Mouse (Mus musculus) embryonic facial prominence, embryonic 11.5 days (tissue): Measurements from ENCODE around the gene Hnrnpdl. TPM values are rescaled to one million over a fixed set of nuclear protein-coding genes. Genes with fewer than 3 reads are reported as not detected.
A peak's percentile ranks its signal among the peaks of the same experiment; 100 is the strongest.

Source experiments
- ATAC-seq: fragments of 200-750 bp; cut with Nextera tagmentation; replicated peaks from 2 replicates; pipeline ENCODE4 v1.8.0; 2017; ENCODE audit warnings: low read depth; ENCODE audit not compliant: insufficient number of reproducible peaks, low FRiP score, low TSS enrichment
- DNase-seq: peaks from one replicate; pipeline ENCODE4 v3.0.0-alpha.2; 2015; ENCODE audit warnings: low spot score
- H3K27ac ChIP-seq: fragments of 300-500 bp; sonication (generic); replicated peaks from 2 replicates; pipeline ENCODE4 v1.5.1; 2014; ENCODE audit warnings: mild to moderate bottlenecking, low read depth, low read length, control low read depth
- H3K27me3 ChIP-seq: fragments of 300-500 bp; sonication (generic); 2 replicates; pipeline ENCODE4 v1.6.1; 2014; ENCODE audit warnings: mild to moderate bottlenecking, low read length, moderate library complexity, mixed read lengths; ENCODE audit not compliant: control insufficient read depth, insufficient read depth
- H3K36me3 ChIP-seq: fragments of 300-500 bp; sonication (generic); replicated peaks from 2 replicates; pipeline ENCODE4 v1.6.1; 2014; ENCODE audit warnings: low read depth, mild to moderate bottlenecking, low read length, moderate library complexity, mixed read lengths; ENCODE audit not compliant: control insufficient read depth, insufficient read depth
- H3K4me1 ChIP-seq: fragments of 300-500 bp; sonication (generic); 2 replicates; pipeline ENCODE4 v1.6.1; 2014; ENCODE audit warnings: low read length, mixed read lengths; ENCODE audit not compliant: control insufficient read depth, insufficient read depth
- H3K4me2 ChIP-seq: fragments of 300-500 bp; sonication (generic); 2 replicates; pipeline ENCODE4 v1.6.1; 2014; ENCODE audit warnings: low read depth, mild to moderate bottlenecking, control low read depth, low read length, moderate library complexity
- H3K4me3 ChIP-seq: fragments of 300-500 bp; sonication (generic); 2 replicates; pipeline ENCODE4 v1.5.1; 2014; ENCODE audit warnings: low read depth, low read length, control low read depth
- H3K9ac ChIP-seq: fragments of 300-500 bp; sonication (generic); replicated peaks from 2 replicates; pipeline ENCODE4 v1.6.1; 2014; ENCODE audit warnings: mild to moderate bottlenecking, control low read depth, low read length
- H3K9me3 ChIP-seq: fragments of 300-500 bp; sonication (generic); replicated peaks from 2 replicates; pipeline ENCODE4 v1.6.1; 2016; ENCODE audit warnings: mild to moderate bottlenecking, low read length, inconsistent platforms, mixed read lengths; ENCODE audit not compliant: control insufficient read depth
- WGBS: fragments of 180-500 bp; shearing (Covaris S2); extraction: QIAGEN DNeasy Blood & Tissue Kit; methylation state at CpG from one replicate; pipeline ENCODE4 v1.1.7; 2014; 5-methylcytosine and 5-hydroxymethylcytosine counted together
- polyA plus RNA-seq: library from polyadenylated mRNA; unstranded; fragments of >200 nt; fragmentation: Nextera tagmentation; extraction: Ambion mirVana; gene quantifications from 2 replicates; pipeline ENCODE4 v1.2.1, GENCODE M21; 2014

Hnrnpdl gene
- polyA plus RNA-seq, 1 experiment from 2014 or later: 281 TPM

GRCm38 (mm10) chr5:100020089-100020488, 19.4 kb downstream of the Hnrnpdl start:
- H3K9me3 ChIP-seq: no peaks in the 10 kb centered on the region
- no peak overlapping the region for H3K27ac ChIP-seq
- H3K9ac ChIP-seq: no peak overlapping the region
- DNase-seq: no peak
- no peaks in the 10 kb centered on the region for H3K4me1 ChIP-seq
- no peak overlapping the region for H3K4me2 ChIP-seq
- H3K27me3 ChIP-seq: no peaks in the 10 kb centered on the region
- ATAC-seq: no peak
- no peak overlapping the region for H3K4me3 ChIP-seq
- H3K36me3 ChIP-seq: no peaks in the 10 kb centered on the region

- no peaks in the 10 kb centered on the region for H3K9me3 ChIP-seq
- no peak overlapping the region for H3K4me2 ChIP-seq
- H3K9ac ChIP-seq: no peak overlapping the region
- no peak for DNase-seq
- no peaks in the 10 kb centered on the region for H3K4me1 ChIP-seq
- H3K4me3 ChIP-seq: no peak overlapping the region
- no peaks in the 10 kb centered on the region for H3K27me3 ChIP-seq
- H3K36me3 ChIP-seq: no peaks in the 10 kb centered on the region
- no peak for ATAC-seq
- WGBS: 82% methylated on average over 9 of the region's 9 CpGs
- H3K27ac ChIP-seq: no peak overlapping the region
Measured at GRCm38 (mm10) chr5:100012599-100012998, 26.9 kb downstream of the Hnrnpdl start.

GRCm38 (mm10) chr5:100008485-100008884, 31.0 kb downstream of the Hnrnpdl start:
- DNase-seq: no peak
- WGBS: 56% methylated on average over 3 of the region's 3 CpGs
- no peak overlapping the region for H3K27ac ChIP-seq
- H3K4me3 ChIP-seq: no peak overlapping the region
- H3K4me1 ChIP-seq: no peaks in the 10 kb centered on the region
- no peak overlapping the region for H3K4me2 ChIP-seq
- H3K27me3 ChIP-seq: no peaks in the 10 kb centered on the region
- H3K36me3 ChIP-seq: no peaks in the 10 kb centered on the region
- no peak for ATAC-seq
- H3K9ac ChIP-seq: no peak overlapping the region
- no peaks in the 10 kb centered on the region for H3K9me3 ChIP-seq

GRCm38 (mm10) chr5:100007040-100007375, 32.5 kb downstream of the Hnrnpdl start:
- no peak for ATAC-seq
- Histone ChIP-seq H3K36me3 (no peaks in the 10 kb centered on the region), H3K4me1 (no peaks in the 10 kb centered on the region), H3K9me3 (no peaks in the 10 kb centered on the region), H3K4me3 (no peak overlapping the region), H3K9ac (no peak overlapping the region), H3K27me3 (no peaks in the 10 kb centered on the region), H3K27ac (no peak overlapping the region), H3K4me2 (no peak overlapping the region)
- 83% methylated on average over 4 of the region's 4 CpGs for WGBS
- peak; percentile 41 for DNase-seq

GRCm38 (mm10) chr5:100006324-100007039, 33.0 kb downstream of the Hnrnpdl start:
- Histone ChIP-seq H3K4me3 (no peak overlapping the region), H3K36me3 (no peaks in the 10 kb centered on the region), H3K9ac (no peak overlapping the region), H3K9me3 (no peaks in the 10 kb centered on the region), H3K4me2 (no peak overlapping the region), H3K27ac (no peak overlapping the region), H3K27me3 (no peaks in the 10 kb centered on the region), H3K4me1 (no peaks in the 10 kb centered on the region)
- 85% methylated on average over 4 of the region's 4 CpGs for WGBS
- DNase-seq (no peak), ATAC-seq (0 out of 2 replicates have a peak, but pooled peaks have one; percentile 39)

GRCm38 (mm10) chr5:100005896-100006295, 33.6 kb downstream of the Hnrnpdl start:
- DNase-seq: no peak
- 73% methylated on average over 6 of the region's 6 CpGs for WGBS
- H3K27ac ChIP-seq: no peak overlapping the region
- H3K27me3 ChIP-seq: no peaks in the 10 kb centered on the region
- no peak overlapping the region for H3K4me2 ChIP-seq
- H3K9ac ChIP-seq: no peak overlapping the region
- H3K9me3 ChIP-seq: no peaks in the 10 kb centered on the region
- H3K4me3 ChIP-seq: no peak overlapping the region
- ATAC-seq: no peak
- H3K36me3 ChIP-seq: no peaks in the 10 kb centered on the region
- no peaks in the 10 kb centered on the region for H3K4me1 ChIP-seq

GRCm38 (mm10) chr5:100005431-100005830, 34.0 kb downstream of the Hnrnpdl start:
- H3K9ac ChIP-seq: no peak overlapping the region
- no peaks in the 10 kb centered on the region for H3K27me3 ChIP-seq
- H3K4me3 ChIP-seq: no peak overlapping the region
- no peak for DNase-seq
- no peaks in the 10 kb centered on the region for H3K4me1 ChIP-seq
- H3K4me2 ChIP-seq: no peak overlapping the region
- H3K36me3 ChIP-seq: no peaks in the 10 kb centered on the region
- no peak for ATAC-seq
- 69% methylated on average over 3 of the region's 3 CpGs for whole genome bisulfite sequencing
- no peak overlapping the region for H3K27ac ChIP-seq
- no peaks in the 10 kb centered on the region for H3K9me3 ChIP-seq

- H3K36me3 ChIP-seq: no peaks in the 10 kb centered on the region
- ATAC-seq (no peak), DNase-seq (no peak)
- no peaks in the 10 kb centered on the region for H3K4me1 ChIP-seq
- H3K4me2 ChIP-seq: no peak overlapping the region
- H3K9ac ChIP-seq: no peak overlapping the region
- no peaks in the 10 kb centered on the region for H3K27me3 ChIP-seq
- no peaks in the 10 kb centered on the region for H3K9me3 ChIP-seq
- no peak overlapping the region for H3K4me3 ChIP-seq
- 88% methylated on average over 4 of the region's 4 CpGs for WGBS
- no peak overlapping the region for H3K27ac ChIP-seq
Measured at GRCm38 (mm10) chr5:100003895-100004294, 35.6 kb downstream of the Hnrnpdl start.
